Mouse (Mus musculus): ENCODE measurements around the gene Mrpl54. TPM values are rescaled to one million over a fixed set of nuclear protein-coding genes. Genes with fewer than 3 reads are reported as not detected.
A peak's percentile ranks its signal among the peaks of the same experiment; 100 is the strongest.

Gene Mrpl54
- polyA plus RNA-seq (2015; fragmentation: Nextera tagmentation; extraction: Ambion mirVana): 97.3 and 104 TPM in 2 replicates

DNA sequence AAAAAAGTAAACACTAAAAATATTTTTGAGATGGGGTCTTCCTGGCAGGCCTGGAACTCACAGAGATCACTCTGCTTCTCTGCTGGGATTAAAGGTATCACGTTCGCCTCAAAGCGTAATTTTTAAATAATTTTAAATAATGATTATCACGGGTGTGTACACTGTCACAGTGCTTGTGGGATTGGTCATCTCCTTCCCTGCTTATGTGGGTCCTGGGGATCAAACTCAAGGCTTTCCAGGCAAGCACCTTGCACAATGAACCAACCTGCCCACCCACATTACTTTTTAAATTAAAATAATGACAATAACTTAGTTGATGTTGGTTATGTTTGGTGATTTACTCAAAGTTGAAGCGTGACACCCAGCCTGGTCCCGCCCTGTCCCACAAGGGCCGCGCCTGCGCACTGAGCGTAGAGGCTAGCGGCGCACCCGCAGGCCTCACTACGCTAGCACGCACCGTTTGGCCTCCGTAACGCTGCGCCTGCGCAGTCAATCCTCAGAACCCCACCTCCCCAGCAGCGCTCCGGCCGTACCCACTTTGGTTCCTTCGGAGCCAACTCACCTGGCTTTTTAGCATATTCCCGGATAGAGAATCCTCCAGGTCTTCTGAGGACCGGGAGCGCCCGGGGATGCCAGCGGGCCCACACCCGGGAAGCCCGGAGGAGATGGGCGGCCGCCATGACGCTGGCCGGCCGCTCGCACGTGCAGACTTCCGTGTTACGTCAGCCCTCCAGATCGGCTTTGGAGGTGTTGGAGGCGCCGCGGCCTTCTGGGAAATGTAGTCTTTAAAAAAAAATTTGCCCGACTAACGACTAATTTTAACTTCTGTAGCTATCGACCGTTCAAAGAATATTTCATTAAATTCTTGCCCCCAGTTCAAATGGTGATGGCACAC lies at the start of gene Mrpl54, which contains the start of gene Apba3:
TSS of gene Mrpl54 (minus strand) at position 724 of the 895 bp plus-strand sequence.
TSS of gene Apba3 (plus strand) at position 750 of the 895 bp plus-strand sequence.
- peak within 1 kb of the TSS; percentile 69 for H3K4me2 ChIP-seq (replicated peaks)
- ATAC-seq (replicated peaks): peak; percentile 94
- peak within 1 kb of the TSS; percentile 87 for H3K27ac ChIP-seq (replicated peaks)
- peak within 1 kb of the TSS; percentile 58 for H3K4me3 ChIP-seq
- H3K9me3 ChIP-seq: no peaks in the 10 kb centered on the region
- WGBS: under 1% methylated on average over 48 of the region's 48 CpGs
- H3K36me3 ChIP-seq: peaks cover 4% of the 10 kb centered on the region; the same call in 1 of the 2 replicates
- no peaks in the 10 kb centered on the region for H3K27me3 ChIP-seq
- peaks cover 32% of the 10 kb centered on the region for H3K4me1 ChIP-seq
- H3K9ac ChIP-seq (replicated peaks): peak within 1 kb of the TSS; percentile 63

DNA sequence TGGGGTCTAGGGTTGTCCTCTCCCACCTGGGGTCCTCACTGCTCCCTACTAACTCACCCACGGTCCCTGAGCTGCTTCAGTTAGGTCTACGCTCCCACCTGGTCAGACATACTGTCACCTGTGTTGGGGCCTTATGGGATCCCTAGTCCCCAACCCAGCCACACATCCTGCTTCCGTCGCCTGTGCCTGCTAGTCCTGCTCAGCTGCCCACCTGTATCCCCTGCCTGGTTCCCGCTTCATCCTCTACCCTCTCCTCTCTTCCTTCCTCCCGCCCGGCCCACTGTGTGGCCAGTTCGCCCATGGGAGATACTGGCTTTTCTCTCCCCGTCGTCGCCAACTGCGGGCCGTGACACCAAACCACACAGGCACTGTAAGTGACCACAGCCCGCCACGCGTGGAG lies 48.9 kb upstream of the Mrpl54 start:
- peaks cover 67% of the 10 kb centered on the region for H3K36me3 ChIP-seq
- no peaks in the 10 kb centered on the region for H3K27me3 ChIP-seq
- no peak overlapping the region for H3K4me3 ChIP-seq
- no peak overlapping the region for H3K4me2 ChIP-seq (replicated peaks)
- H3K9me3 ChIP-seq: no peaks in the 10 kb centered on the region
- no peak overlapping the region for H3K9ac ChIP-seq (replicated peaks)
- no peak for ATAC-seq (replicated peaks)
- WGBS: 95% methylated on average over 16 of the region's 16 CpGs
- no peak overlapping the region for H3K27ac ChIP-seq (replicated peaks)
- H3K4me1 ChIP-seq: peaks cover 16% of the 10 kb centered on the region

- Histone ChIP-seq H3K4me3 (no peak overlapping the region), H3K36me3 (peaks cover 79% of the 10 kb centered on the region), H3K27ac (replicated peaks) (no peak overlapping the region), H3K27me3 (no peaks in the 10 kb centered on the region), H3K4me1 (peaks cover 8% of the 10 kb centered on the region), H3K4me2 (replicated peaks) (no peak overlapping the region), H3K9me3 (no peaks in the 10 kb centered on the region), H3K9ac (replicated peaks) (no peak overlapping the region)
- whole genome bisulfite sequencing: 78% methylated on average over 7 of the region's 7 CpGs
- ATAC-seq (replicated peaks): no peak
Measured at GRCm38 (mm10) chr10:81314201-81314600, 47.5 kb upstream of the Mrpl54 start.

- 90% methylated on average over 13 of the region's 13 CpGs for WGBS
- no peak overlapping the region for H3K9ac ChIP-seq (replicated peaks)
- H3K4me3 ChIP-seq: no peak overlapping the region
- no peaks in the 10 kb centered on the region for H3K27me3 ChIP-seq
- H3K9me3 ChIP-seq: no peaks in the 10 kb centered on the region
- peaks cover 85% of the 10 kb centered on the region for H3K36me3 ChIP-seq
- no peak overlapping the region for H3K27ac ChIP-seq (replicated peaks)
- no peak overlapping the region for H3K4me2 ChIP-seq (replicated peaks)
- H3K4me1 ChIP-seq: peaks cover 5% of the 10 kb centered on the region; the same call in 1 of the 2 replicates
- no peak for ATAC-seq (replicated peaks)
Measured at GRCm38 (mm10) chr10:81313581-81313980, 46.8 kb upstream of the Mrpl54 start.

DNA sequence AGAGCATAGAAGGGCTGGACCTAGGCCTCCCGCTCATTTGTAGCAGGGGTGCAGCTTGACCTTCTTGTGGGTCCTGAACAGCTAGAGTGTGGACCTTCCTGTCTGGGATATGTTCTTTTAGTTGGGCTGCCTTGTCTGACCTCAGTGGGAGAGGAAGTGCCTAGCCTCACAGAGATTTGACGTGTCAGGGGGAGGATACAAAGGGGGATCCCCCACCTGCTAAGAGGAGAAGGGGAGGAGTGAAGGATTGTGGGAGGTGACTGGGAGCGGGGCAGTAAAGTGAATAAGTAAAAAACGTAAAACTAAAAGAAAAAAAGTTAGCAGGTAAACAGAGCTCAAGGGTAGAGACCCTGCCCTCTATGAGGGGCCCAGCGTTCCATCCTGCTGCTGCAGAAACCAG lies 42.8 kb upstream of the Mrpl54 start:
- 91% methylated on average over 5 of the region's 5 CpGs for WGBS
- no peaks in the 10 kb centered on the region for H3K27me3 ChIP-seq
- no peak overlapping the region for H3K4me2 ChIP-seq (replicated peaks)
- no peak overlapping the region for H3K27ac ChIP-seq (replicated peaks)
- no peak overlapping the region for H3K4me3 ChIP-seq
- ATAC-seq (replicated peaks): no peak
- H3K36me3 ChIP-seq: peaks cover 88% of the 10 kb centered on the region
- H3K9ac ChIP-seq (replicated peaks): no peak overlapping the region
- H3K9me3 ChIP-seq: no peaks in the 10 kb centered on the region
- no peaks in the 10 kb centered on the region for H3K4me1 ChIP-seq

- Histone ChIP-seq H3K27ac (replicated peaks) (no peak overlapping the region), H3K4me3 (no peak overlapping the region), H3K36me3 (peaks cover 62% of the 10 kb centered on the region), H3K9me3 (no peaks in the 10 kb centered on the region), H3K4me2 (replicated peaks) (no peak overlapping the region), H3K4me1 (peaks cover 14% of the 10 kb centered on the region), H3K27me3 (no peaks in the 10 kb centered on the region), H3K9ac (replicated peaks) (no peak overlapping the region)
- whole genome bisulfite sequencing: 94% methylated on average over 21 of the region's 21 CpGs
- ATAC-seq (replicated peaks): no peak
Measured at GRCm38 (mm10) chr10:81306837-81307682, 40.3 kb upstream of the Mrpl54 start.

- no peaks in the 10 kb centered on the region for H3K9me3 ChIP-seq
- H3K4me2 ChIP-seq (replicated peaks): no peak overlapping the region
- H3K9ac ChIP-seq (replicated peaks): no peak overlapping the region
- 91% methylated on average over 12 of the region's 12 CpGs for WGBS
- H3K27me3 ChIP-seq: no peaks in the 10 kb centered on the region
- peaks cover 16% of the 10 kb centered on the region for H3K4me1 ChIP-seq
- ATAC-seq (replicated peaks): no peak
- peaks cover 54% of the 10 kb centered on the region for H3K36me3 ChIP-seq
- H3K27ac ChIP-seq (replicated peaks): no peak overlapping the region
- no peak overlapping the region for H3K4me3 ChIP-seq
Measured at GRCm38 (mm10) chr10:81306173-81306668, 39.5 kb upstream of the Mrpl54 start.

- 93% methylated on average over 14 of the region's 14 CpGs for WGBS
- Histone ChIP-seq H3K9ac (replicated peaks) (no peak overlapping the region), H3K9me3 (no peaks in the 10 kb centered on the region), H3K4me2 (replicated peaks) (no peak overlapping the region), H3K4me1 (peaks cover 17% of the 10 kb centered on the region), H3K27me3 (no peaks in the 10 kb centered on the region), H3K27ac (replicated peaks) (no peak overlapping the region), H3K4me3 (no peak overlapping the region), H3K36me3 (peaks cover 49% of the 10 kb centered on the region)
- no peak for ATAC-seq (replicated peaks)
Measured at GRCm38 (mm10) chr10:81305663-81306062, 38.9 kb upstream of the Mrpl54 start.

DNA sequence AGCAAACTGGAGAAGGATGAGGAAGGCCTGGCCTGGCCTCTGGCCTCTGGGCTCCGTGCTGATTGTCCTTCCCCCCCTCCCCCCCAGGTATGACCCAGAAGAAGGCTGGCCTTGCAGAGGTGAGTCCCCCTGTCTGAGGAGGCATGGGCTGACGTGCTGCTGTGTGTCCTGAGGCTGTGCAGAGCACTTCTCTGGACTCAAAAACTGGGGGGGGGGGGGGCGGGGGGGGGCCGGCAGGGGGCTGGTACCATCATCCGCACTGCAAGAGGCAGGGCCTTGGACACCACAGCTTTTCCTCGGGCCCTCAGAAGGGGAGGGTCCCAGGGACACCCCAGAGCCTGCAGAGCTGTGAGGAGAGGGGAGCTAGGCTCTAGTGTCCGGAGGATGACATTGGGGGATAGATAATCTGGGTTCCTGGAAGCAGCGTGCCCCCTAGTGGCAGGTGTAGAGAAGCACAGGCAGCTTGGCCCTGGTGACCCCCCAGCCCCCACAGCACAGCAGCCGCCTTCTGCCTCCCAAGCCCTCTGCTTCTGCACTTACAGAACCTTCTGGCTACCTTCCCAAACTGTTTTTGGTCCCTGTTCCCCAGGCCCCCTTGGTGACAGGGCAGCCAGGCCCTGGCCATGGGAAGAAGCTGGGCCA lies 38.0 kb upstream of the Mrpl54 start:
- WGBS: 25% methylated on average over 7 of the region's 9 CpGs
- H3K27ac ChIP-seq (replicated peaks): no peak overlapping the region
- ATAC-seq (replicated peaks): no peak; the same call in 1 of the 2 replicates

DNA sequence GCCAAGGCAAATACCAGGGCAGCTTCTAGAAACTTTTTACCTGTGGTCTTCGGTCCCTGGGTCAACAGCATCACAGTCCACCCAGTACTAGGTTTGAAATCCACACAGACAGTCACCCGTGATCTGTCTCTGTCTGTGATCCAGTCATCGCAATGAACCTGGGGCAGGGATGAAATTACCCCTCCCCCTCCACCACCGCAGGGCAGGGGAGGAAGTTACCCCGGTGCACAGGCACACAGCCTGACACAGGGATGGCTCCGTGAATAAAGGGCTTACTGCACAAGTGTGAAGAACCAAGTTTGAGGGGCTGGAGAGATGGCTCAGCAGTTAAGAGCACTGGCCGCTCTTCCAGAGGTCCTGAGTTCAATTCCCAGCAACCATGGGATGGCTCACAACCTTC lies 37.0 kb upstream of the Mrpl54 start:
- Histone ChIP-seq H3K27ac (replicated peaks) (no peak overlapping the region), H3K36me3 (peaks cover 31% of the 10 kb centered on the region), H3K9ac (replicated peaks) (no peak overlapping the region), H3K27me3 (no peaks in the 10 kb centered on the region), H3K4me1 (peaks cover 17% of the 10 kb centered on the region), H3K9me3 (no peaks in the 10 kb centered on the region), H3K4me3 (no peak overlapping the region), H3K4me2 (replicated peaks) (no peak overlapping the region)
- 86% methylated on average over 7 of the region's 7 CpGs for WGBS
- ATAC-seq (replicated peaks): no peak

More for the DNA sequence above, 38.0 kb upstream of the Mrpl54 start:
- no peak overlapping the region for H3K4me2 ChIP-seq (replicated peaks)
- no peaks in the 10 kb centered on the region for H3K27me3 ChIP-seq
- no peak overlapping the region for H3K4me3 ChIP-seq
- H3K36me3 ChIP-seq: peaks cover 40% of the 10 kb centered on the region
- H3K9ac ChIP-seq (replicated peaks): no peak overlapping the region
- H3K9me3 ChIP-seq: no peaks in the 10 kb centered on the region
- peaks cover 17% of the 10 kb centered on the region for H3K4me1 ChIP-seq

GRCm38 (mm10) chr10:81303258-81303657 lies 36.5 kb upstream of the Mrpl54 start:
- no peak for ATAC-seq (replicated peaks)
- Histone ChIP-seq H3K4me1 (peaks cover 17% of the 10 kb centered on the region), H3K4me3 (no peak overlapping the region), H3K4me2 (replicated peaks) (no peak overlapping the region), H3K9ac (replicated peaks) (no peak overlapping the region), H3K9me3 (no peaks in the 10 kb centered on the region), H3K27ac (replicated peaks) (peak overlapping the region; percentile 35; the same call in 1 of the 2 replicates), H3K27me3 (no peaks in the 10 kb centered on the region), H3K36me3 (peaks cover 27% of the 10 kb centered on the region)
- WGBS: 82% methylated on average over 10 of the region's 10 CpGs
